Mouse (Mus musculus) left cerebral cortex, adult 11 months (tissue): ENCODE data around the gene Zc3h4.

Experiments used
- DNase-seq: peaks from one replicate; pipeline ENCODE4 v3.0.0; 2022; ENCODE audit warnings: low spot score

Gene Zc3h4

DNA sequence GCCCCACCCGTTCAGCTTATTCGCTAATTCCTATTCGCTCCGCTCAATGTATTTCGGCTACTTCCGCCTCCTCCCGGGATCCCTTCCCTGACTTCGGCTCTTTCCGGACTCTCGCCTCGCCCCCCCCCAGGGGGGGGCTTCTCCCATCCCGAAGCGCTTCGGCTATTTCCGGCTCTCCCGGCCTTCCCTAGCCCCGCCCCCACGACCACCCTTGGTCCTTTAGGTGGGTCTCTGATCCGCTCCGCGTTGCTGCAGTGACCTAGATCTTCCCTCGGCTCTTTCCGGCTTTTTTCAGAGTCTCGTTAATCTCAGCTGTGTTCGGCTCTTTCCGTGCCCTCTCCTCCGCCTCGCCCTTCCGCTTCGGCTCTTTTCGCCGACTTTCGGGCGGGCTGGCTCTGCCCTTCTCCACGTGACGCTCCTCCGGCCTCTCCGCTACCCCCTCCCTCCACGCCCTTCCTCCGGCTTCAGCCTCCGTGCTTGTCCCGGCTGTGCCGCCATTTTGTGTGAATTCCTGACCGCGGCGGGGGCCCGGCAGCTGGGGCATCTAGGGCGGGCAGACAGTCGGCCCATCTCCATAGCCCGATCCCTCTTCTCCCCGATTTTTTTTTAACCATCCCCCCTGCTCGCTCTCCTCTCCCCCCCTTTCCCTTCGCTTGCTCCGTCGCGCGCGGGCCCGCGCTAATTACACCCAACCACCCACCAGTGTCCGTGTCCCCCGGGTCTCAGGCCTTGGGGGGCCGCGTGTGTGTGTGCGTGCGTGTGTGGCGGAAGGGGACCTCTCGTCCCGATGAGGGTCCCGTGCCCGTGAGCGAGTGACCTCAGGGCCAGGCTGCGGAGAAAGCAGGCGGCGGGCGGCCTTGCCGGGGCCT is 656 bp upstream of the Zc3h4 start:
- DNase-seq = peak; percentile 98

DNA sequence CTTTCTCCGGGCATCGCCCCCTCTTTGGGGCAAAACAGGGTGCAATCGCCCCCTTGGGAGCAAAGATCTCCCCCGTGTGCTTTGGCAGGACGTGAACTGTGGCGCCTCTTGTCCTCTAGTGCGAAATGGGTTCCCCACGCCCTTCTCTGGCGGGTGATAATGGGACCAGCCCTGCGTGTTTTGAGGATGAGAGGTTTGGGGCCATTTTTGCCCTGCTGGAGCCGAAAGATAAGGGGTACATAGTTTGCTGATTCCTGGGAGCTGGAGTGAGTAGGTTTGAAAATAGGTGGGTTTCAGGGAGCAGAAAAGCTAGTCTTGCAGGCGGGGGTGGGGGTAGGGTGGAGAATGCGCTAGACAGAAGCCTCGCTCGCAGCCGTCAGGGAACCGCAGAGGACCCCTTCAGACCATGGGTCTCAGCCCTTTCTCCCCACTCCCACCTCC is 1.3 kb downstream of the Zc3h4 start:
- DNase-seq = no peak

DNA sequence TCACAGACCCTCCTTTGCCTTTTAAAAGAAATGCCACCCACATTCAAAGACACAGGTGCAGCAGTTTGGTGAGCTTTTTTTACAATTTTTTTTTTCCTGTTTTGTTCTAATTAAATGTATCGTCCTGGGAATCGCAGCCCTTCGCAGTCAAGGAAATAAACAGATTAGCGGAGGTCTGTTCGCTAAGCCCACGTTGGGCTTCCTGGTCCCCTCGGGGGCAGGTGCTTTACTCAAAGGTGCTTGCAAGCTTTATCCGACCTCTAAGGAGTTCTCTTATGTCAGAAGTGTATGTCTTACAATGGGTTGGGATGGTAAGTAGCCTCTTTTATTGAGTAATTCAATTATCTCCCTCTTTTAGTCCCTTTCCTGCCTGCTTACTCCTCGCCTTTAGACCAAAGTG is 1.7 kb downstream of the Zc3h4 start:
- no peak for DNase-seq

DNA sequence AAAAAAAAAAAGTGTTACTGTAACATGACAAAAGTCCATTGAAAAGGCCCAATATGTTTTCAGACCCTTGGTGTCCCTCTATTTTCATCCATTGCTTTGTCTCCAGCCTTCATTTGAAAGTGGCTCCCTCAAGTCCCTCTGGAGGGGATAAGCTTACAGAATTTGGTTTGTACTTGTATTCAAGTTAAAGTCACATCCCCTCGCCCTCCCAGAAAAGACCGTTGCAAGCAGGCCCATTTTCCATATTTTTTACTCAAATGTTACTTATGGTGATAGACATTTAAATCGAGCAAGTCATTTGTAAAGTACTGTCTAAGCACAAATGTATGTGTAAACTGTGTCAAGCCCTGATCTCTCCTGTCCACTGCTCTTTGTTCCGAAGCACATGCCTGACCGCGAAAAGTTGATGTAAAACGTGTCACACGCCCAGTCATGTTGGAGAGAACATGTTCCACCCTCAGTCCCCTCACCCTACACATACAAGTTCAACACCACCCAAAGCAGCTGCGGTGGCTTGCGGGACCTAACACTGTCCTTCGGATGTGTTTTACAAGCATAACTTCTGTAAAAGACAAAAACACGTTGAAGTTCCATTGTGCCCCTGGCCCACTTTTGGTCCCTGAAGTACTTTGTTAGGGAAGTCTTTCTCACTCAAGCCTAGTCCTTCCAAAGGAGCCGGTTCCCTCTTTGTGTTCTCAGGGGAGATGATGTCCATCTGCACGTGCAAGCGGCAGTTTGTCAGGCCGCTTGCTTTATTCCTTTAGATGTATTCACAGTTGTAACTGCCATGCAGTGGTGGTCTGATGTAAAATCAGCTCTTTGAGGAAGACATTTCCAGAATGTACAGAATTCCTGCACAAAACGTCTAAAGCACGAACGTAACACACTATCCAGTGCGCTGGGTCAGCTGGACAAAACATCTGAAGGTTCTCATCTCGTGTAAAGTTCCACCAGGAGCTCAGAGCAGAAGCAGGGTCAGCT is 2.5 kb downstream of the Zc3h4 start:
- DNase-seq = no peak

DNA sequence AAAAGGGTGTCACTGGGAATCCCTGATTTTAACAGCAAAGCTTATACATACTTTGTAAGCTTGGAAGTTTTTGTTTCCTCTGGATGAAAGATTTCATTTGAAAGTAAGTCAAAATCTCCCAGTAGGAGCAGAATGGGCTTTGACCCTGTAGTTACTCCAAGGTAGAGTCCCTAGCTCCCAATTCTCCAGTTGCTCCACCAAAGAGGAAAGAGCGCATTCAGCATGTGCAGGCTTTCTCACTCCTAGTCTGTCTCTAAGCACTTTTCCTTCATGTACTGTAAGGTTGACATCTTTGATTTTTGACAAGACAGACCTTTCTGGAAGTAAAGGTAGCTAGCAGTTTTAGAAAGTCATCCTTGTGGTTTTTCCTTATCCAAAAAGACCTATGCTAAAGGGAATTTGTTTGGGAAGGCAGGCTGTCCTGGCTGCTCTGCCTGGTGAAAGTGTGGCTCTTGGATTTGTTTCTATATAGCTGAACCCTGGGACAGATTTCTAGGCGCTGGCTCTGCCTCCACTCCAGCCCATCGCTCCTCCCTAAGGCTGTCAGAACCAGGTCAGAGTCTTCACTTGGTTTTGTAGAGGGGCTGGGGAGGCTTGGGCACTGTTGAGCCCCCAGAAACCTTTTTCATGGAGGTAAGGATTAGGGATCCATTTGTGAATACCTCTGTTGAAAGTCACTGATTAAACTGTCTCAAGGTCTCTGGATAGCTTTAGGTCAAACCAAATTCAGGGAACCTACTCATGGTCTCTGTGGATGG is 3.8 kb downstream of the Zc3h4 start:
- no peak for DNase-seq

DNA sequence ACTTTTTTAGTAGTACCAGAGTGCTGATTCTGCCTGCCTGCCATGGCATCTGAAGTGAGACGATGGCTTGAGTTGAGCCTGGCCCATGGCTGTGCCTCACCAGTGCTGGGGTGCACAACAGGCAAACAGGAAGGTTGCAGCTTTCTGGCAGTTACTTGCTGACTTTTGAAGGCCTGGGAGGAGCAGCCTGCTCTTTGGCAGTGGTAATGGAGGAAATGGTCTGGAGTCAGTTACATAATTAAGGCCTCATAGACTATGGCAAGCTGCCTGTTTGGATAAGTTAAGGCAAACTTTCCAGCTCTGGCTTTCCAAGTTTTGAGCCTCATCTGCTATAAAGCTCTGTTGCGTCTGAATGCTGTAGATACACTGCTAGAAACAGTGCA is 4.4 kb downstream of the Zc3h4 start:
- DNase-seq = no peak

DNA sequence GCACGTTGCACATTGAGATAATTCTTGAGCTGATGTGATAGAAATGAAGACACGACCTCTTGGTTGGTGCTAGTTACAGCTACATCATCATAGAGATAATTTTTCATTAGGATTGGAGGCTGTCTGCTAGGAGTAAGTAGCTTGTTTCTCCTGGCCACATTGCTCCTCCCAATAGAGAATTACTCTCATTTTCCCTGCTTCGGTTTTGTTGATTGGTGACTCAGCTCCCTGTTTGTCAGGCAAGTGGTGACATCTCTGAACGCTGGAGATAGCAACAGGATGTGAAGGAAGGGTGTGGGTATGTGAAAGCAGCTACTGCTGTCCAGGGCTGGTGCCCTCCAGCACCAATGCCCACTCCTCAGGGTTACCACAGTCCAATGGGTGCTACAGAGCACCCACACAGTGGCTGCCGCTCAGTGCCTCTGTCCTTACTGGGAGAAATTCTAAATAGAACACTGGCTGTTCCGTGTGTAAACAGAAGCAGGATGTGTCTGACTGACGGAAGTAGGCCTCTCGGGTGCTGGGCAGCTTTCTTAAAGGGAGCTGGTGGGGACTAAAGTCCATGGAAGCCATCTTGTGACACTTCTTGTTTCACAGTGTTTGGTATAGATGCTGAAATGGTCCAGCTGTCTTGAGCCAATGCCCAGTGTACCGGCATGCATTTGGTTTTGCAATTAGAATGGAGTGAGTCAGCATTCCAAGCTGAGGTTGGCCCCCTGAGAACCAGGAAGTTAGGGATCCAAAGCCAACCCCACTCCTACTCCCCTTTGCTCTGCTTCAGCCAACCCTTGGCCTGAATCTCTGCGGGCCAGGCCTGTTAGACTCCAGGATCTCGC is 5.0 kb downstream of the Zc3h4 start:
- DNase-seq = no peak

DNA sequence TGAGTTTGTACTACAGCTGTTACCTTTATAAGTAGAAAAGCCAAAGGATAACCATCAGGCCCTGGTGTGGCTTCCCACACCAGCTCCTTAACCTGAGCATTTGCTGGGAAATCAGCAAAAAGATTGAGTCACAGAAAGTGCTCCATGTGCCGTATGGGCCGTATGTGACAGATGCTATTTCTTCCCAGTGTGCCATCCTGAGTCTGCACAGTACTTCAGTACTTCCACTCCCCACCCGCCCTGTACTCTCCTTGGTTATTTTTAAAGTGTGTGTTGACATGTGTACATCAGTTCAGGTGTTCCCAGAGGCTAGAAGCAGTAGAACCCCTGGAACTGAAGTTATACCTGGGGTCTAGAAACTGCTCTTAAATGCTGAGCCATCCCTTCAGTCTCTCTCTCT is 6.3 kb downstream of the Zc3h4 start:
- DNase-seq = no peak

DNA sequence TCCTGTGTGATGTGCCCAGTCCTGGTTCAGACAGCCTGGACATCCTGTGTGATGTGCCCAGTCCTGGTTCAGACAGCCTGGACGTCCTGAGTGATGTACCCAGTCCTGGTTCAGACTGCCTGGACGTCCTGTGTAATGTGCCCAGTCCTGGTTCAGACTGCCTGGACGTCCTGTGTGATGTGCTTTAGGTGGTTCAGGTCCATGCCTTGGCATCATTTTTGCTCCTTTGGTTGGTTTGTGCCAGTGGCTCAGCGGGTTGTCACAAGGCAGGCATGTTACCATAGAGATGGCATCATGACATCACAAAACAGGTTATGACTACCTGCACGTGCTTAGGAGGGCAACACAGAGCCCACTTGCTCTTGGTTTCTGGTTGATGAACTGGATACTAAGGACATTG is 10.4 kb downstream of the Zc3h4 start:
- no peak for DNase-seq

DNA sequence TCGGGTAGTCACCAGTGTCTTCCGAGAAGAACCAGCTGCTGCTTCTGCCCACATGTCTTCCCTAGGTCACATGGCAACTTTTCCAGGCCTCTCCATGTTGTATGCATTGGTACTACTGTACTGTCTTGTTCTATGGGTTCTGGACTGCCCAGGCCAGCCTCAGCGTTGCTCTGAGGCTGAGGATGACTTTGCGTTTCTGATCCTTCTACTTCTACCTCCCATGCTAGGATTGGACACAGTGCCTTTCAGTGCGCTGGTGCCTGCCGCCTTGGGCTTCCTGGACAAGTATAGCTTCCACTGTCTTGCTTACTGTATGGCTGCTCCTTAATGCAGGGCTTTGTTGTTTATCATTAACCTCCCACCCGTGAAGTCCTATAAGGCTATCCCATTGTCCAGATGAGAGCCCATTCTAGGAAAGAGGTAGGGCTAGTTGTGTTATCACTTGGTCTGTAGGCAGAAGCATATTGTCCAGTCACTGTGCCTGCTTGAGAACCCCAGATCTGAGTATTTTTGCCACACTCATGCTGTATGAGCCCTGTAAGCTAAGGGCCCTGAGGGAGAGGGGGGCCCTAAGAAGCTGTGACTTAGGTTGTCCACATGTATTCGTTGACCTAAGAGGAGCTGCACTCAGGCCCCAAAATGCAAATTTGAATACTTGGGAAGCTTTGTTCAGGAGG is 11.6 kb downstream of the Zc3h4 start:
- no peak for DNase-seq

DNA sequence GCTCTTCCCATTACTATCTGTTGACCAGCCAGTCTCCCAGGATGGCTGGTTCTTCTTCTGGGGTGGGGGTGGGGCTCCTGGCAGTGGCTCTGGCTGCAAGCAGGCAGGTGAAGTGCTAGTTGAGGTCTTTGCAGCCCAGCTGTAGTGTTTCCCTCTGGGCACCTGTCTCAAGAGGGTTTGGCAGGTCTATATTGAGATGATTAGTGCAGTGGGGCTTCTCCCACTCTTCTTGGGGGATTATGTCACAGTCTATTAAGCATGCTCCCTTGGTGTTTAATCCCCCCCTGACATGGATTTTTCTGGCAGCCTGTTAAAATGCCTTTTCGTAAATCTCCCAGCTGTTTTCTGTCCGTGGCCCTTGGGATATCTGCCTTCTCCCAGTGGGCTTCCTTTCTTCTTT is 12.2 kb downstream of the Zc3h4 start:
- no peak for DNase-seq

DNA sequence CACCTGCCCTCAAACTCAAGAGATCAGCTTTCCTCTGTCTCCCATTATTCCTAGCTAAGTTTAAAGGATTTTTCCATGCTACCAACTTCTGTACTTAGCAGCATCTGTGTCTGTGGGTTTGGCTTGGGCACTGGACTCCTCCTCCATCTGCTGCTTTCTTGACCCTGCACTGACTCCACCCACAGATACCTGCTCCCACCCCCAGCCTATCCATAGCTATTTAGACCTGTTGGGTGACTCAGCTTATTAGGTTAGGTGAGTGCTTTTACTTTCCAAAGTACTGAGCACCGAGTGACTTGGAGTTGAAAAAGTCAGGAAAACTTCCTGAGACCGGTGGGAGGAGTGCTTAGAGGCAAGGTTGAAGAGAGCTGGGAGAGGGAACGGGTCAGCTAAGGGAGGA is 14.7 kb downstream of the Zc3h4 start:
- DNase-seq = no peak

DNA sequence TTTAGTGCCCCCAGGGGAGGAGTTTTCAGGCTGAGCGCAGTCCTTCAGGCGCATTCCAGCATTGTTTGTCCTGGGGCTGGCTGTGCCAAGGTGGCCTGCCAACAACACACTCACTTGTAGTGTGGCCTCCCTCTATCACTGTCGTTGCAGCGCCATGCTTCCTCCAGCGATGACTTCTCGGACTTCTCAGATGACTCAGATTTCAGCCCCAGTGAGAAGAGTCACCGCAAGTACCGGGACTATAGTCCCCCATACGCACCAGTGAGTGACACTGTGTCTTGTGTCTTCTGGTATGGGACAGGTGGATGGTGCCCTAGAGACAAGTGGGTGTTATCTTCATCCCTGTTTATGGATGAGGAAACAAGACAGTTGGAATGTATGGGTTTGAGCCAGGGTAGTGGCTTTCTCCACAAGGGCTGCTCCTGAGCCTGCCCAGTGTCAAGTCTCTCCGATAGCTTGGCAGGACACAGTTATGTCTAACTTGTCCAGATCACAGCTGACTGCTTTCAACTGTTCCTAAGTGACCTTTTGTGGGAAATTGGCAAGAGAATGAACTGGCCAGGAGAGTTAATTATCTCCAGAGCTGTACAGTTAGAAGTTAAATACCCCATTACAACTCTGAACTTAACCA is 16.5 kb downstream of the Zc3h4 start:
- DNase-seq = no peak

DNA sequence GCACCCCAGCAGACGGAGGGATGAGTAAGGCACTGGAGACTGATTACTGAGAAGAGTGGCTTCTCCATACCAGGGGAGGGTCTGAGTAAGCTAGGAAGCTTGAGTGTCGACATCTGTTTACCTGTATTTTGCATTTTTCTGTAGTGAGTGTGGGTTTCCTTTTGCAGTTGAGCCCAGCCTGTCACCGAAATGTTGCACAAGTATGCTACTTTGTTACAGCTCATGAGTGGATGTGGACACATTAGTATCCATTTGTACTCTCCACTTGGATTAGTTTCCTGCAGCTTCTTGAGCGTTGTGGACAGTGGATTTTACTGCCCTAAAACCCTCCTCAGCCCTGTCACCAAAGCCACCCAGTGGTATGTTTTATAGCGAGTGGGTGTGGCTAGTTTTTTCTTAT is 18.0 kb downstream of the Zc3h4 start:
- no peak for DNase-seq

DNA sequence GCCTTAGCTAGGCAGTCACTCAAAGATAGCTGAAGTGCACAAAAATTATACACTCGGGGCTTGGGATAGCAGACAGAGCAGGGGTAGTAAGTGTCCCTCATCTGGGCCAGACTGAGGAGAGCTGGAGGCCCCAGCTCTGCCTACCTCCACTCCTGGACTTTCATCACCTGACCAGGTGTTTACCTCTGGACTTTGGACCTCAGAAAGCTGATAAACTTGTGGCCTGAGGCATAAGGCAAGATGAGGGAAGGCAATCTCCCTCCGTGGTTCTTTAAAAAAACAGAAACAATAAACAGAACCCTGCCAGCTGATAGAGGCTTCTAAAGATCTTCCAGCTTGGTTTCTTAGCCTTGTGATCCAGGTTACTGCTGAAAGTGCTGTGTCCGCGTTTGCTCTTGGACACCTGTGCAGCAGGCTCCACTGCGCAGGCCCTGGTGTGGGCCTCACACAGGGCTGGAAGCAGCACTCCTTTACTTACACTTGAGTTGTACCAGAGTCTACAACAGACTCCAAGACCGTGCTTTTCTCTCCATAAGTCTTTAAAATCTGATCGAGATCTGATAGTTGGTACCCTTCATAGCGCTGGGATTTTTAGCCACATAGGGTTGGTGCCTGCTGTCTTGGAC is 19.9 kb downstream of the Zc3h4 start:
- DNase-seq = no peak

DNA sequence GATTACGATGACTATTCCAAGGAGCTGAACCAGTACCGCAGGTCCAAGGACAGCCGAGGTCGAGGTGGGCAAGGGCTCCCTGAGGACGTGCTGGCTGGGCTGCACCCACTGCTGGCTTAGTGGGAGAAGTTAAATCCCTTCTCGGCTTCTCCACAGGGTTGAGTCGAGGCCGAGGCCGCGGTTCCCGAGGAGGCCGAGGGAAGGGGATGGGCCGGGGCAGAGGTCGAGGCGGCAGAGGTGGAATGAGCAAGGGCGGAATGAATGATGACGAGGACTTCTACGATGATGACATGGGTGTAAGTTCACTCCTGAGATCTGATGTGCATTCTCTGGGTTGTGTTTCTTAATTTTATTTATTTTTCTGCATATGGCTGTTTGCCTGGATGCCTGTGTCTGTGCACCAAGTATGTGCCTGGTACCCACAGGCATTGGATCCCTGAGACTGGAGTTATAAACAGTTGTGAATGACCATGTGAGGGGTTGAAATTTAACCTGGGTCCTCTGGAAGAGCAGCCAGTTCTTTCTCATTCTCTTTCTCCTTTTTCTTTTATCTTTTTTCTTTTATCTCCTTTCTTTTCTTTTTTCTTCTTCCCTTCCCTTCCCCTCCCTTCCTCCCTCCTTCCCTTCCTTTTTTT is 21.6 kb downstream of the Zc3h4 start:
- no peak for DNase-seq

DNA sequence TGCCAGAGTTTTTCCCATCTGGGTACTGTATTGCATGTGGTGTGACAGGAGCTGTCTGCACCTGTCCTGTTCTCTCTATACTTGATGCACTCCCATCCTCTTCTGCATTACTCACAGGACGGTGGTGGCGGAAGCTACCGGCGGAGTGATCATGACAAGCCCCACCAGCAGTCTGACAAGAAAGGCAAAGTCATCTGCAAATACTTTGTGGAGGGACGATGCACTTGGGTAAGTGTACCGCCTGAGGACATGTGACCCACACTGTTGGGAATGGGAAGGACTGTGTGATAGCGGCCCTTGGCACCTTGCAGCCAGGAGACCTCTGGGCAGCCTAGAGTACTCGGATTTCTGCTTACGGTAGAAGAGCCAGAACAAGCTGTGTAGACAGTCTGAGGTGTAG is 23.0 kb downstream of the Zc3h4 start:
- DNase-seq = no peak

DNA sequence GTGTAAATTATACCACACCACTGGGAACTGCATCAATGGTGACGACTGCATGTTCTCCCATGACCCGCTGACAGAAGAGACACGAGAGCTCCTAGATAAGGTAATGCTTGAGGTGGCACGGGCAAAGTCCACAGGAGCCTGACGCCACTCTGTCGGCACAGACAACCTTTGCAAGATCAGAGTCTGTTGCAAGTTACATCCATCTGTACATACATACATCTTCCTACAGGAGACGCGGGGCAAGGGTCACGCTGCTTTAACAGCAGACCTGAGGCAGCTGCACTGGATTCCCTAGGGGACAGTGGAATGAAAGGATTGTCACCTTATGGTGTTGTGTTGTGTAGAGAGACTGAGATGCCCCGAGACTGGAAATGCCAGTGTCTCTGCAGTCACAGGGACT is 25.0 kb downstream of the Zc3h4 start:
- no peak for DNase-seq

DNA sequence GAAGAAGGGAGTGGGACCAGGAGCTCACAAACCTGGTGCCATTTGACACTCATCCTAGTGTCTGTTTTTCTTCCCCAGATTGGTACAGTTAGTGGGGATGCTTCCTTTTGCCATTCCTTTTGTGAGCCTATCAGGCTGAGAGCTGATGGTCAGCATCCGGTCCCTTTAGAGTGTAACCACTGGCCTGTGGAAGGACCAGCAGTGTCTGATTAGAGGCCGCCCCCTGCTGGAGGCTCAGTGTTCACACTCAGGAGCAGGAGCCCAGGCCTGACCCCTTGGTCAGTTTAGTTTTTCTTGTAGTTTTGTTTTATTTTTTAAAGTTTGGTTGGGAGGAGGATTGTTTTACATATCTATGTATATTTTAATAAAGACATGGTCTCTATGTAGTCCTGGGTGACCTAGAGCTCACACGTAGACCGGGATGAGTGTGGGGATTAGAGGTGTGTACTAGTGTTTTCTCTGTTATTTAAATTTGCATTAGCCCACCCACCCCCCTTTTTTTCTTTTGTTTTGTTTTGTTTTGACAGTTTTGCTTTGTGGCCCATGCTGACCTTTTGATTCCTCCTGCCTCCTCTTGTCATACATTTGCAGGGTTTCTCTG is 25.5 kb downstream of the Zc3h4 start:
- peak; percentile 41 for DNase-seq
